Mouse (Mus musculus) liver, adult 2 months (tissue): ENCODE measurements at regions not wholly inside any gene's neighbourhood (a gene's known extent, or its start where the extent isn't known, plus 50 kb on each side); places are given as distances from the start of the nearest gene placed in this dataset.

Source experiments
- DNase-seq: peaks from one replicate; pipeline ENCODE4 v3.0.0-alpha.2; 2011; ENCODE audit warnings: low read depth, low spot score; ENCODE audit errors: extremely low read depth
- H3K27ac ChIP-seq: fragments of 200-500 bp; replicated peaks from 2 replicates; pipeline ENCODE4 v1.5.1; 2012; ENCODE audit warnings: low read depth, mild to moderate bottlenecking, control low read depth, inconsistent platforms, low read length; ENCODE audit not compliant: insufficient read depth
- H3K27me3 ChIP-seq: fragments of 200-500 bp; 2 replicates; pipeline ENCODE4 v1.6.1; 2012; ENCODE audit warnings: mild to moderate bottlenecking, moderate library complexity, low read length, inconsistent platforms; ENCODE audit not compliant: control insufficient read depth, insufficient read depth
- H3K36me3 ChIP-seq: fragments of 200-500 bp; 2 replicates; pipeline ENCODE4 v1.6.1; 2012; ENCODE audit warnings: low read length, inconsistent platforms; ENCODE audit not compliant: control insufficient read depth, insufficient read depth
- H3K4me1 ChIP-seq: fragments of 200-500 bp; 2 replicates; pipeline ENCODE4 v1.6.1; 2011; ENCODE audit warnings: low read length; ENCODE audit not compliant: control insufficient read depth, insufficient read depth
- H3K4me3 ChIP-seq: fragments of 200-500 bp; 2 replicates; pipeline ENCODE4 v1.5.1; 2011; ENCODE audit warnings: low read depth, mild to moderate bottlenecking, control low read depth, low read length, moderate library complexity; ENCODE audit not compliant: insufficient read depth
- H3K79me2 ChIP-seq: fragments of 200-500 bp; 2 replicates; pipeline ENCODE4 v1.6.1; 2012; ENCODE audit warnings: inconsistent platforms, mild to moderate bottlenecking, low read length, moderate library complexity; ENCODE audit not compliant: control insufficient read depth, insufficient read depth
- H3K9ac ChIP-seq: fragments of 200-500 bp; 2 replicates; pipeline ENCODE4 v1.6.1; 2012; ENCODE audit warnings: low read depth, mild to moderate bottlenecking, control low read depth, inconsistent platforms, low read length
- CTCF ChIP-seq: fragments of 200-500 bp; IDR thresholded peaks from 2 replicates; pipeline ENCODE4 v1.5.1; 2011; ENCODE audit warnings: low read depth, low read length, control low read depth
- POLR2A ChIP-seq: fragments of 200-500 bp; IDR thresholded peaks from 2 replicates; pipeline ENCODE4 v1.6.1; 2011; ENCODE audit warnings: low read length, control low read depth; ENCODE audit not compliant: insufficient read depth; ENCODE audit errors: extremely low read depth
- WGBS: fragments of 180-500 bp; shearing (Covaris S2); methylation state at CpG from one replicate; pipeline ENCODE4 v1.1.7; 2018; 5-methylcytosine and 5-hydroxymethylcytosine counted together

- H3K27me3 ChIP-seq, result no peaks in the 10 kb centered on the region
- H3K36me3 ChIP-seq, result no peaks in the 10 kb centered on the region
- no peak overlapping the region for H3K9ac ChIP-seq
- no peaks in the 10 kb centered on the region for H3K79me2 ChIP-seq
- DNase-seq, result no peak
- WGBS, result 50% methylated on average over 3 of the region's 3 CpGs
- no peak for TF ChIP-seq CTCF
- H3K4me1 ChIP-seq, result no peaks in the 10 kb centered on the region
- no peak overlapping the region for H3K27ac ChIP-seq
- no peak overlapping the region for H3K4me3 ChIP-seq
Measured at GRCm38 (mm10) chr16:62469286-62469685, 317.3 kb downstream of the Nsun3 start.

- TF ChIP-seq POLR2A (no peak), CTCF (no peak)
- Histone ChIP-seq H3K36me3 (no peaks in the 10 kb centered on the region), H3K27ac (no peak overlapping the region), H3K4me3 (no peak overlapping the region), H3K4me1 (no peaks in the 10 kb centered on the region), H3K79me2 (no peaks in the 10 kb centered on the region), H3K27me3 (no peaks in the 10 kb centered on the region), H3K9ac (no peak overlapping the region)
- 57% methylated on average over 3 of the region's 3 CpGs for whole genome bisulfite sequencing
- no peak for DNase-seq
Measured at GRCm38 (mm10) chr16:62468846-62469245, 317.8 kb downstream of the Nsun3 start.

- WGBS, result 27% methylated on average over 4 of the region's 4 CpGs
- Histone ChIP-seq H3K36me3 (no peaks in the 10 kb centered on the region), H3K4me3 (no peak overlapping the region), H3K9ac (no peak overlapping the region), H3K27me3 (no peaks in the 10 kb centered on the region), H3K79me2 (no peaks in the 10 kb centered on the region), H3K27ac (no peak overlapping the region), H3K4me1 (no peaks in the 10 kb centered on the region)
- no peak for DNase-seq
- TF ChIP-seq CTCF, result no peak
- no peak for TF ChIP-seq POLR2A
Measured at GRCm38 (mm10) chr16:62459949-62460551, 326.6 kb downstream of the Nsun3 start.

DNA sequence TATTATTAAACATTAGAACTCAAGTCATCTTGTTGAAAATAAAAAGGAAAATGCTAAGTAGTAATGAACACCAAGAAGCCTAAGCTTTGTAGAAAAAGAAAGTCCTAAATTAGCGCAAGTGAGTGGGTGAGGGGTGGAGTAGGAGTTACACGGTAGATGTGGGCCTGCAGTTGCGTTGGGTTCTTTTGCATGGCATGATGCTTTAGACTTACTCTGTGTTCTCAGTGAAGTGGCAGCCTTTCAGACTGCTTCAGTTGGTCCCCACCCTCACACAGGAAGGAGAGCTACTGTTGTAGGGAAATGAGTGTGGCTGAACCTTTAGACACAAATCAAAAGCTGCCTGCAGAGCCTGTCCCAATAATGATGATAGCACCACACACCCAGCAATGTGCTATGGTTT lies 336.9 kb downstream of the Nsun3 start:
- no peak overlapping the region for H3K9ac ChIP-seq
- H3K4me3 ChIP-seq, result no peak overlapping the region
- 92% methylated on average over 3 of the region's 3 CpGs for WGBS
- H3K27ac ChIP-seq, result no peak overlapping the region
- no peaks in the 10 kb centered on the region for H3K27me3 ChIP-seq
- TF ChIP-seq CTCF (no peak), POLR2A (no peak)
- H3K36me3 ChIP-seq, result no peaks in the 10 kb centered on the region
- H3K4me1 ChIP-seq, result no peaks in the 10 kb centered on the region
- no peaks in the 10 kb centered on the region for H3K79me2 ChIP-seq
- DNase-seq, result no peak

GRCm38 (mm10) chr16:62447380-62447779 lies 339.2 kb downstream of the Nsun3 start:
- Histone ChIP-seq H3K79me2 (no peaks in the 10 kb centered on the region), H3K27ac (no peak overlapping the region), H3K9ac (no peak overlapping the region), H3K27me3 (no peaks in the 10 kb centered on the region), H3K4me1 (no peaks in the 10 kb centered on the region), H3K4me3 (no peak overlapping the region), H3K36me3 (no peaks in the 10 kb centered on the region)
- 76% methylated on average over 3 of the region's 3 CpGs for WGBS
- DNase-seq, result no peak
- no peak for TF ChIP-seq CTCF

- Histone ChIP-seq H3K4me1 (no peaks in the 10 kb centered on the region), H3K79me2 (no peaks in the 10 kb centered on the region), H3K36me3 (no peaks in the 10 kb centered on the region), H3K9ac (no peak overlapping the region), H3K27me3 (no peaks in the 10 kb centered on the region), H3K27ac (no peak overlapping the region), H3K4me3 (no peak overlapping the region)
- DNase-seq, result no peak
- no peak for TF ChIP-seq CTCF
- no peak for TF ChIP-seq POLR2A
- WGBS, result 69% methylated on average over 4 of the region's 4 CpGs
Measured at GRCm38 (mm10) chr16:62441197-62441596, 345.4 kb downstream of the Nsun3 start.
